Mouse (Mus musculus): ENCODE results near the gene Uaca. TPM values are rescaled to one million over a fixed set of nuclear protein-coding genes. Genes with fewer than 3 reads are reported as not detected.

The Uaca gene
- polyA plus RNA-seq, 2 experiments = 13.2 to 23.5 TPM

DNA sequence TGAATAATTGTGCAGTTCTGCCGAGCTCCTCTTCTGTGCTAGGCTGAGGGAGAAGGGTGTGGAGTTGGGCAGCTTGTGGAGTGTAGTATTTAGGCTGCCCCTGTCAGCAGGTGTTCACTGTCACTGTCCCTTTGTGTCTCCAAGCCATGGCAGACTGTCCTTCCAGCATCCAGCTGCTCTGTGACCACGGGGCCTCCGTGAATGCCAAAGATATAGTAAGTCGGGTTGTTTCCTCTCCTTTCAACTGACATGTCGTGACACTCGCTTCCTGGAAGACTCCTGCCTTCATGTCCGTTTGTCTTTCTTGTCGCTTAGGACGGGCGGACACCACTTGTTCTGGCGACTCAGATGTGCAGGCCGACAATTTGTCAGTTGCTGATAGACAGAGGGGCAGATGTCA lies 55.6 kb downstream of the Uaca start:
- Histone ChIP-seq H3K4me3 (replicated peaks; ENCODE audit: low read length) (no peak overlapping the region), H3K9ac (ENCODE audit: low read depth, low read length, severe bottlenecking) (no peak overlapping the region), H3K27me3 (ENCODE audit: control insufficient read depth, insufficient read depth, low read length) (no peaks in the 10 kb centered on the region), H3K36me3 (ENCODE audit: control insufficient read depth, insufficient read depth, low read length) (peaks cover 17% of the 10 kb centered on the region; the same call in 1 of the 2 replicates), H3K4me1 (ENCODE audit: control insufficient read depth, insufficient read depth, low read length) (no peaks in the 10 kb centered on the region), H3K27ac (replicated peaks; ENCODE audit: low read depth, low read length) (no peak overlapping the region), H3K4me2 (replicated peaks; ENCODE audit: low read depth, low read length, severe bottlenecking) (no peak overlapping the region), H3K9me3 (ENCODE audit: control insufficient read depth, low read length) (no peaks in the 10 kb centered on the region)
- DNase-seq (ENCODE audit: low spot score) = no peak
- ATAC-seq (ENCODE audit: low FRiP score, low read depth) = no peak
- no peak for TF ChIP-seq POLR2A (IDR thresholded peaks at IDR 0.05; ENCODE audit: borderline replicate concordance, extremely low read depth, insufficient read depth, insufficient read length)
- 82% methylated on average over 12 of the region's 12 CpGs for WGBS

DNA sequence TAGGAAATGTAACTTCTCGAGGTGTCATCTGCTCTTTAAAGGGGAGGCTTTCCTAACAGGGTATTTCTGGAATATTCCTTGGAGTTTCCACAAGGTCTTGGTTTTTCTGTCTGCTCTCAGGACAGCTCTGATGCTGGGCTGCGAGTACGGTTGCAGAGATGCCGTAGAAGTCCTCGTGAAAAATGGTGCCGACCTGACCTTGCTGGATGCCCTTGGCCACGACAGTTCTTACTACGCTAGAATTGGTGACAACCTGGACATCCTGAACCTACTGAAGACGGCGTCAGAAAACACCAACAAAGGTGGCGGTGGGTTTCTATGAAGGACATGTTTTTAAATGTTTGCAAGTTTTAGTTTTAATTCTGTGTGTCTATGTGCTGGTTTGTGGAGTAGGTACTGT lies 59.9 kb downstream of the Uaca start:
- H3K4me3 ChIP-seq (replicated peaks; ENCODE audit: low read length) = no peak overlapping the region
- no peaks in the 10 kb centered on the region for H3K4me1 ChIP-seq (ENCODE audit: control insufficient read depth, insufficient read depth, low read length)
- H3K36me3 ChIP-seq (ENCODE audit: control insufficient read depth, insufficient read depth, low read length) = peaks cover 20% of the 10 kb centered on the region; the same call in 1 of the 2 replicates
- no peaks in the 10 kb centered on the region for H3K27me3 ChIP-seq (ENCODE audit: control insufficient read depth, insufficient read depth, low read length)
- ATAC-seq (ENCODE audit: low FRiP score, low read depth) (no peak), DNase-seq (ENCODE audit: low spot score) (no peak)
- H3K4me2 ChIP-seq (replicated peaks; ENCODE audit: low read depth, low read length, severe bottlenecking) = no peak overlapping the region
- WGBS = 94% methylated on average over 11 of the region's 11 CpGs
- H3K9ac ChIP-seq (ENCODE audit: low read depth, low read length, severe bottlenecking) = no peak overlapping the region
- no peak overlapping the region for H3K27ac ChIP-seq (replicated peaks; ENCODE audit: low read depth, low read length)
- TF ChIP-seq POLR2A (IDR thresholded peaks at IDR 0.05; ENCODE audit: borderline replicate concordance, extremely low read depth, insufficient read depth, insufficient read length) = no peak
- H3K9me3 ChIP-seq (ENCODE audit: control insufficient read depth, low read length) = no peaks in the 10 kb centered on the region

DNA sequence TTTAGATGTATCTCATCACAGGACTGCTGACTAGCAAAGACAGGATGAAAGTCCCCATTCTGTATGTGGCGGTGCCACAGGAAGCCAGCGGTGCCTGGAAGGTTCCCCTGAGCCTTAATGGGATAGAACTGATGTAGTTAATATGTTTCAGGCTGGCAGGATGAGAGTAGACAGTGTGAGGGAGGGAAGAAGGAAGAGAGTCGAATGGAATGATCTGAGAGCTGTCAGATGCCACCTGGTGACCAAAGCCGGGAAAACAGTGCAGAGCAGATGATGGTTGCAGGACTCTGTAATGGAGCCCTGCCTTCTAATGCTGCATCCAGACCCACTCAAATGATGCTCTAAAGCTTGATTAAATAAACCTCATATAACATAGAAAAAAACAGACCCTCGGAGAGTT lies 63.5 kb downstream of the Uaca start:
- TF ChIP-seq POLR2A (IDR thresholded peaks at IDR 0.05; ENCODE audit: borderline replicate concordance, extremely low read depth, insufficient read depth, insufficient read length) = no peak
- 24% methylated on average over 5 of the region's 5 CpGs for WGBS

DNA sequence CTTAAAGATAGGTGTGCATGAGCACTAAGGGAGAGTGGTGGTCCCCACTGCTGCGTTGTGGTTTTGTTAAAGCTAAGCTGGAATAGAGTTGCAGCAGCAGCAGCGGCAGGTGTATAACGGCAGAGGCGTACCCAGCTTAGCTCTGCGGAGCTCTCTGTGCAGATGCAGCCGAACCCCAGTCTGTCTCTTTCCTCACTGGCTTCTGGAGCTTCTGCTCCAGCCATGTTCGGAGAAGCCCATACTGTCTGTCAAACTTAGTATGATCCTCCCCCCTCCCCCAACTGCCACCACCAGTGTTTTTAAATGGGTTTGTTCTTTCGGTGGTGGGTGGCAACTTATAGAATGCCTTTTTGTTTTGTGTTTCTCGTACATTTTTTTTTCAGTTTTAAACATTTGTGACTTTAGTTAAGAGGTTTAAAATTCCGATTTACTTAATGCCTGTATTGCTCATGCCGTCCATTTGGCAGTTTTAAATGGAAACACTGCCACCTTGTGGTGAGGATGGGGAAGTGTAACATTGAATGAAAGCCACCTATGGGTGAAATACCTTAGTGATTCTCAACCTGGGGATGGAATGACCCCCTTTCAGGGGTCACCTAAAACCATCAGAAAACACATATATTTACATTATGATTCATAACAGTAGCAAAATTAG lies 64.1 kb downstream of the Uaca start:
- Histone ChIP-seq H3K27me3 (ENCODE audit: control insufficient read depth, insufficient read depth, low read length) (no peaks in the 10 kb centered on the region), H3K9me3 (ENCODE audit: control insufficient read depth, low read length) (no peaks in the 10 kb centered on the region), H3K4me1 (ENCODE audit: control insufficient read depth, insufficient read depth, low read length) (no peaks in the 10 kb centered on the region), H3K4me3 (replicated peaks; ENCODE audit: low read length) (no peak overlapping the region), H3K27ac (replicated peaks; ENCODE audit: low read depth, low read length) (no peak overlapping the region), H3K9ac (ENCODE audit: low read depth, low read length, severe bottlenecking) (no peak overlapping the region), H3K36me3 (ENCODE audit: control insufficient read depth, insufficient read depth, low read length) (peaks cover 39% of the 10 kb centered on the region), H3K4me2 (replicated peaks; ENCODE audit: low read depth, low read length, severe bottlenecking) (peak overlapping the region; percentile 32)
- no peak for TF ChIP-seq POLR2A (IDR thresholded peaks at IDR 0.05; ENCODE audit: borderline replicate concordance, extremely low read depth, insufficient read depth, insufficient read length)
- DNase-seq (ENCODE audit: low spot score) (peak; percentile 48), ATAC-seq (ENCODE audit: low FRiP score, low read depth) (0 out of 2 replicates have a peak, but pooled peaks have one; percentile 47)
- 39% methylated on average over 11 of the region's 11 CpGs for WGBS

More for the DNA sequence above, 63.5 kb downstream of the Uaca start:
- no peaks in the 10 kb centered on the region for H3K9me3 ChIP-seq (ENCODE audit: control insufficient read depth, low read length)
- peak; percentile 59 for DNase-seq (ENCODE audit: low spot score)
- H3K9ac ChIP-seq (ENCODE audit: low read depth, low read length, severe bottlenecking) = no peak overlapping the region
- H3K36me3 ChIP-seq (ENCODE audit: control insufficient read depth, insufficient read depth, low read length) = peaks cover 34% of the 10 kb centered on the region
- H3K27me3 ChIP-seq (ENCODE audit: control insufficient read depth, insufficient read depth, low read length) = no peaks in the 10 kb centered on the region
- H3K27ac ChIP-seq (replicated peaks; ENCODE audit: low read depth, low read length) = no peak overlapping the region
- no peak overlapping the region for H3K4me2 ChIP-seq (replicated peaks; ENCODE audit: low read depth, low read length, severe bottlenecking)
- no peak overlapping the region for H3K4me3 ChIP-seq (replicated peaks; ENCODE audit: low read length)
- no peaks in the 10 kb centered on the region for H3K4me1 ChIP-seq (ENCODE audit: control insufficient read depth, insufficient read depth, low read length)
- ATAC-seq (ENCODE audit: low FRiP score, low read depth) = peak; percentile 60; the same call in 1 of the 2 replicates

DNA sequence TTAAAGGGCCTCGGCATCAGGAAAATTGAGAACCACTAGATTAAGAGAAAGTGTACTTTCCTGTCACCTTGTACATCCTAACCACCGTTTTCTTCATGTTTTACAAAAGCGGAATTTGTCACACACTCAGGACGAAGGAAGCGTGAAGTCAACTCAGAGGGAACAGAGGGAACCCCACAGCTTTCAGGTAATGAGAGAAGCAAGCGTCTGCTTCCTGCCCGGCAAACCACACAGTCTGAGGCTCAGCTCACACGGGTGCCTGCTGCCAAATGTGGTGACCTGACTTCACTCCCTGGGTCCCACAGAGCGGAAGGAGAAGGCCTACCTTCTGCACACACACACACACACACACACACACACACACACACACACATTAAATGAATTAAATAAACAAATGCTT lies 64.7 kb downstream of the Uaca start:
- ATAC-seq (ENCODE audit: low FRiP score, low read depth) = no peak

More for the DNA sequence above, 64.7 kb downstream of the Uaca start:
- Histone ChIP-seq H3K36me3 (ENCODE audit: control insufficient read depth, insufficient read depth, low read length) (peaks cover 44% of the 10 kb centered on the region), H3K4me2 (replicated peaks; ENCODE audit: low read depth, low read length, severe bottlenecking) (no peak overlapping the region), H3K4me3 (replicated peaks; ENCODE audit: low read length) (no peak overlapping the region), H3K4me1 (ENCODE audit: control insufficient read depth, insufficient read depth, low read length) (no peaks in the 10 kb centered on the region), H3K9ac (ENCODE audit: low read depth, low read length, severe bottlenecking) (no peak overlapping the region), H3K27me3 (ENCODE audit: control insufficient read depth, insufficient read depth, low read length) (no peaks in the 10 kb centered on the region), H3K27ac (replicated peaks; ENCODE audit: low read depth, low read length) (no peak overlapping the region), H3K9me3 (ENCODE audit: control insufficient read depth, low read length) (no peaks in the 10 kb centered on the region)
- 74% methylated on average over 9 of the region's 9 CpGs for WGBS
- no peak for TF ChIP-seq POLR2A (IDR thresholded peaks at IDR 0.05; ENCODE audit: borderline replicate concordance, extremely low read depth, insufficient read depth, insufficient read length)
- DNase-seq (ENCODE audit: low spot score) = no peak

All from limb, embryonic 14.5 days (tissue).